Mouse (Mus musculus) heart, postnatal 36 days (tissue): Measurements from ENCODE around the gene 1110008L16Rik. TPM values are rescaled to one million over a fixed set of nuclear protein-coding genes. Genes with fewer than 3 reads are reported as not detected.
"Not testable (repeated sequence)": the region's sequence is repeated elsewhere in the genome, so short reads cannot be mapped to it uniquely, and the experiment has no call there.

Experiments
- DNase-seq, 2 experiments: peaks; one replicate each; pipeline ENCODE4 v3.0.0; 2021 to 2022
- intact Hi-C: fragments of 180-260 bp; cut with DNase I; formaldehyde crosslinking; loops from one replicate; pipeline ENCODE4 v1.15.1; 2025
- total RNA-seq, 2 experiments: library from RNA; stranded (reverse); gene quantifications; 2 replicates each; pipeline ENCODE4 v1.2.3; 2021

Gene 1110008L16Rik
- total RNA-seq: 10 to 100 TPM in 1 of 2 experiments, 1 to 10 TPM in 1; 10.0 to 12.0 TPM

DNA sequence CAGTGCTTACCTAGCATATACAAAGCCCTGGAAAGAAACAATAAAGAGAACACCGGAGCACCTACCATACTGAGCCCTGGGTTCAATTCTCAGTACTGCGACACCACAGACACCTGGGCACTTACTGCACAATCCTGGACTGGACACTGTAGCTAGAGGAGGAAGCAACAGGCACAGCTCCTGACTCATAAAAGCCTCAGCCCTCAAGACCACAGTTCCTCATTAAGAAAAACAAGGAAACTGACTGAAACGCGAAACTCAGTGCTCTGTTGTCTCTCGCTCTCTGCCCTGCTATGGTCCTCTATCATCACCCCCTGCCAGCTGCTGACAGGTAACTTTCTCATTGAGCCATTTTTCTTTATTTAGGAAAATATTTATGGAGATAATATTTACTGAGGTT lies at the start of gene 1110008L16Rik:
1110008L16Rik (plus strand) TSS at position 242 of the 400 bp plus-strand sequence.
- no peak for DNase-seq
- intact Hi-C loops: no loop called here

DNA sequence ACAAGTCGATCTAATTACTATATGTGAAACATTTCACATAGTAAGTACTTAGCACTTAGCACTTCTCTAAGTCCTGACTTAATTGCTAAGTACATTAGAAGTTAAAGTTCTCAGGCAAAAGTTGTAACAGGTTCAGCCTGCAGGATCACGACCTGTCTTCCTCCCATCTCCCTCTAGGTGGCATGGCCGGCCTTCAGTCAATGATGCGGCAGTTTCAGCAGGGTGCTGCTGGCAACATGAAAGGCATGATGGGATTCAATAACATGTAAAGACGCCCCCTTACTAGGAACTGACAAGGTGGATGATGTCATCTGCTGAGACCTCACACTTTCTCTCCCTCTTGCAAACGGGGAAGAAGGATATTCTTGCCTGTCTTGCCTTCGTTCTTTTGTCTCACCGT lies 37.4 kb upstream of the 1110008L16Rik start:
- DNase-seq, intact Hi-C loops: not testable (repeated sequence)

DNA sequence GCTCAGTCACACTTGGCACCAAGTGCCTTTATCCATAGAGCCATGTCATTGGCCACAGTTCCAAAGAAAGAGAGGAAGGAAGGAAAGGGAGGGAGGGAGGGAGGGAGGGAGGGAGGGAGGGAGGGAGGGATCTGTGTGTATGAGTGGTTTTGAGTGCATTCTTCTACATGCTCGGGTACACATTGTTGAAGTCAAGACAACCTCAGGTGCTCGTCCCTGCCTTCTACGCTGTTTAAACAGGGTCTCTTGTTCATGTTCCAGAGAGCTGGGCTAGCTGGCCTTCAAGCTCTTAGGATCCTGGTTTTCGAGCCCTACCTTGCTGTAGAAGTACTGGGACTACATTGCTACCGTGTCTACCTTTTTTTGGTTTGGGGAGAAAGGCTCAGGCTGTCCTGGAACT lies 36.0 kb upstream of the 1110008L16Rik start:
- intact Hi-C loops, DNase-seq: not testable (repeated sequence)

DNA sequence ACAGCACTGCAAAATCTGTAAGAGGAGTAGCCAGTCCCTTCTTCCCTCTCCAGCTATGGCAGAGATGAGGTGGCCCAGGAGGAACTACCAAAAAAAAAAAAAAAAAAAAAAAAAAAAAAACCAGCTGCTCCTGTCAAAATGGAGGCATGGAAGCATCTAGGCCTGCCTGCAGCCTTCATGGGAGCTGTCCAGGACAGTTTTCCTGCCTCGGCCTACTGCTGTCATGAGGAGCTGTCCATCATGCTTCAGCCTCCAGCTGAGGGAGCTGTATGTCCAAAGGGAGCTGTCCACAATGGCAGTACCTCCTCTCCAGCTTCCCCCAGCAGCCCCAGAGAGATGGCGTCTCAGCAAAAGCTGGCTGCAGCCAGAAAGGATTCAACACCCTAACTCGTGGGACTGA lies 27.1 kb upstream of the 1110008L16Rik start:
- no peak for DNase-seq

DNA sequence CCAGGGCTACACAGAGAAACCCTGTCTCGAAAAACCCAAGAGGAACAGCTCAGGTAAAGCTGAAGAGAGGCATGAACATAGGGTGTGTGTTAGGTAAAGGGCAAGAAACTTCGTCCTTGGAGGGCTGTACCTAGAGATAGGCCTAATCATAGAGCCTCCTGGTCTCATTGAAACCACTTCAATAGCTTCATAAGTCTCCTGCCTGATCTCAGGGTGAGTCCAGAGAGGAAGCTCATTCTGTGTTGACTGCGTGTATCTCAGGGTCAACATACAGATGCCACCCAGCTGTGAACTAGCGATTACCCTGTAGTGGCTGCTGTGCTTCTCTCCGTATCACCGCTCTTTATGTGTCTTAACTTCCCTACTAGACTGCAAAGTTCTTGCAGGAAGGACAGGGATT lies 21.8 kb upstream of the 1110008L16Rik start:
- DNase-seq, intact Hi-C loops: not testable (repeated sequence)

More for the DNA sequence above, 27.1 kb upstream of the 1110008L16Rik start:
- intact Hi-C loops: no loop called here

DNA sequence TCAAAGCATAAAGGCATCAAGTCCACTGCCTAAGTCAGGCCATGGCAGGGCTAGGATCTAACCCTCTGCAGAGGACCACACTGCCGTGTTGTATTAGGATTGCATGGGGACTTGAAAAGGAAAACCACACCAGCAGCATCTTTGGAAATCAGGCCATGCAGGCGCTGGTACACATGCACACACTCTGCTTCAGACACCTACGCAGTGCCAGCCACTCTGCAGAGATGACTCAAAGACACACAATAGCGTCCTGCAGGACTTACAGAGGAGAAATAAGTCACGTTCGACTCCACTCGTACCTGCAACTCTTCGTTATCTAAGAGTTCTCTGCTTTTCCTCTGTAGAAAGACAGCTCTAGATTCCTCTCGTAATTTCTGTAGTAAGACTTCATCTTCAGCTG lies 1.3 kb upstream of the 1110008L16Rik start:
- DNase-seq: no peak
- intact Hi-C loops: no loop called here

DNA sequence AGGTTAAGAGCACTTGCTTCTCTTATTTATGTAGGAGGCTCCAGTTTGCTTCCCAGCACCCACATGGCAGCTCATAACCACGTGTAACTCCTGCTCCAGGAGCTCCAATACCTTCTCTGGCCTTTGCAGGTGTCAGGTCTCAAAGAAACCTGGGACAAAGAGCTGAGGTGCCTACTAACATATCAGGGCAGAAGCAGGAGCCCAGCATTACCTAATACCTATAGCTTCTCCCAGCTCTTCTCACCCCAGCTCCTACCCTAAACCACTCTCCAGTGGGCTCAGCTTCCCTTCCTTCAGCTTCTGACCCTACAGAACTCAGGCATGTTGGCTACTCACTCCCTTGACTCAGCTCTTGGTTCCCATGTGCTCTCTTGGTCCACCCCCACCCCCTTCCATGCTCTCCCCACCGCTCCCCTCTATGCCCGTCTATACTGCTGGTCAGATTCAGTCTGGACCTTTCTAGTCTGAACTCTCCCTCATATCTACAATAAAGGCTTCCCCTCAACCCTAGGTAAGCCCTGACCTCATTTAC lies 1.5 kb downstream of the 1110008L16Rik start:
- intact Hi-C loops: loop anchor here (10.0 kb wide), 1 partner anchor 606 kb away; the partner anchor contains the start of gene Eapp
- DNase-seq: no peak

DNA sequence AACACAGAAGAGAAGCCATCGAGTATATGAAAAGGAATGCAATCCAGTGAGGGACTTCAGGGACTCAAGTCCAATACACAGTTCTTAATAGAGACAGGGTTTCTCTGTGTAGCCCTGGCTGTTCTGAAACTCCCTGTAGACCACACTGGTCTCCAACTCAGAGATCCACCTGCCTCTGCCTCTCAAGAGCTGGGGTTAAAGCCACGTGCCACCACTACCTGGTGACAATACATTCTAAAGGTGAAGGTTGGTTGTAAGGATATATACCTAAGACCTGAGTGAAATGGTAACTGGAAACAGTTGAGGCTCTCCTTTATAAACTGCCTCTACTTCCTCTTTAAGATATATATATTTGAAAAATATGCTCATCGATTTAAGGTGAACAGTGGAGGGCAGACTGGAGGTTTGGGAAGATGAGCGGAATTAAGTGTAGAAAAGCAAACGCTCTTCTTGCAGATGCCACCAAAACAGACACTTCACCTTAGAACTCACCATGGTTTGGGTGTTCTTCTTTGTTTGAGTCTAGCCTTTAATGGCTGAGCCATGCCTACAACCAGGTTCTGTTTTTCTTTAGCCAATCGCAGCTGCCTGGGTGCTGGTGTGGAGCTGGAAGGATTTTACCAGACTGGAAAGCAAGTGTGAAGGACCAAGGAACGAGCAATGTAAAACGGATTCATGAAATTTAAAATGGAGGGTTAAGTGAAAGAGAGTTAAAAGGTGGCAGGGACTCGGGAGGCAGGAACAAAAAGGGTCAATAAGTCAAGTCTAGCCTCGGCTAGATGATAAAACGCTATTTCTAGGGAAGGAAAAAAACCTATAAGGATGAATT lies 2.3 kb downstream of the 1110008L16Rik start:
- peak in 1 of 2 experiments; percentile 24 for DNase-seq
- intact Hi-C loops: loop anchor here (10.0 kb wide), 1 partner anchor 607 kb away; the partner anchor contains the start of gene Eapp

DNA sequence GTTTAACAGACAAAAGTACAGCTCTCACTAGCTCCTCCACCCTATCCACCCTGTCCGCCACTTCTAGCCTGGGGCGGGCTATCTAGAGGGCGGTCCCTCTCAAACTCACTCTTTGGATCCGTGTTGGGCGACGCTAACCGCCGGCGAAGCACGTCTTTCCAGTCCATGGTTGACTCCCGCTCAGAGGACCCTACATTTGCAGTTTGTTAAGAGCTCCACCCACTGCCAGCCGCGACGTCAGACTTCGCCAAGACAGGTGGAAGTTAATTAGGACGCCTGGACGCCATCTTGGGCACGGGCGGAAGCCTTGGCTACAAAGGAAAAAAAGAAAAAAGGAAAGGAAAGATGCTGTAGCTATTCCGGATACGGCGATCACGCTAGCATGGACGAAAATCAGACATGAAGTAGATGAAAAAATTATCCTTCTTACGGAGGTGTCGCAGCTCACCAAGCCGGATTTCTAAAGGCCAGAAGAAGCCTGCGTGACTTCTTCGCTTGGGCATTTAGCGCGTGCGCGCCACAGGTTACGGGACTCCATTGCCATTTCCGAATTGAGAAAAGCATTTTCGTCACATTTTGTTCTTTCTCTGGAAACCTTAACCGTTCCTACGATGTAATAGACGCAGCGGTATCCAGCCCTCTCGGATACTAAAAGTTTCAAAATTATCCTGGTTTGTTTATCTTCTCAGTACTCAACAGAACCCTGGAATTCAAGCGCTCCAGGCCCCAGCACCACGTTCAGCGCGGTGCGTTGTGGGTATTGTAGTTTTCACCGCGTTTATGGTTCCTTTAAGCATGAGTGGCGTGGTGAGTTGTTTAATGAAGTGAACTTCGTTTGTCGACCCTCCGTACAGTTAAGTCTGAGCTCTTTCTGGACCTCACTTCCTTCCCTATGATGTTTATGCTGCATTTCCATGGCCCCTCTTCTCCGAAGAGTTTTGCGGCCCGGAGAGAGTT lies 3.4 kb downstream of the 1110008L16Rik start, which contains the start of gene Ppp2r3c:
Ppp2r3c (minus strand) TSS at position 514 of the 957 bp plus-strand sequence.
- intact Hi-C loops: loop anchor here (10.0 kb wide), 1 partner anchor 608 kb away; the partner anchor contains the start of gene Eapp

DNA sequence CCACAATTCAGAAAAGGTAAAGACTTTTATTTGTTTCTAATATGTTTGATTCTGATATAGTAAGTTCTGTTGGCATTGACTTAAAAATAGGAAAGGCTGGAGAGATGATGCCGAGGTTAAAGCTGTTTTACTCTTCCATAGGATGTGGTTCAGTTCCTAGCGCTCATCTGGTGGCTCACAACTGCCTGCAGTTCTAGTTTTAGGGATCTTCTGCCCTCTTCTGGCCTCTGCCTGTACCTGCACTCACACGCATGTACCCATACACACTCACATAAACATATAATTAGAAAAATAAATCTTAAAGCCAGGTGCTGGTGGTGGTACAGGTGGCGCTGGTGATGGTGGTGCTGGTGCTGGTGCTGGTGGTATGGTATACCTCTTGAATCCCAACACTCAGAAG lies 7.0 kb downstream of the 1110008L16Rik start:
- DNase-seq: no peak
- intact Hi-C loops: loop anchor here (10.0 kb wide), 1 partner anchor 612 kb away; the partner anchor contains the start of gene Eapp

More for the DNA sequence above, 3.4 kb downstream of the 1110008L16Rik start, which contains the start of gene Ppp2r3c:
- peak; percentile 90 to 92 for DNase-seq

DNA sequence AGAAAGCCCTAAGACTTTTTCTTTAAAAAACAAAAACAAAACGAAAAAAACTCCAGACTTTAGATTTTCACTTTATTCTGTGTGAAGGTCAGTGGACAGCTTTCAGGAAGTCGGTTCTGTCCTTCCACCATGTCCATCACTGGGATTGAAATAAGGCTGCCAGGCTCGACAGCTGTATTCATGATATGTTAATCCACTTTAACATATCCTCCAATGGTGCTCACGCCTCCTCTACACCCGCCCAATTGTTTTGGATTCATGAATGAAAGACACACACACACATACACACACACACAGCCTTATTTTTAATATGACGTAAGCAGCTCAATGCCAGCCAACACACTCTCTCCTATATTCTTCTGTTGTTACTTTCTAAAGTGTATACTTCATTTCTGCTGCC lies 8.2 kb downstream of the 1110008L16Rik start:
- no peak for DNase-seq
- intact Hi-C loops: loop anchor here (10.0 kb wide), 1 partner anchor 613 kb away; the partner anchor contains the start of gene Eapp

DNA sequence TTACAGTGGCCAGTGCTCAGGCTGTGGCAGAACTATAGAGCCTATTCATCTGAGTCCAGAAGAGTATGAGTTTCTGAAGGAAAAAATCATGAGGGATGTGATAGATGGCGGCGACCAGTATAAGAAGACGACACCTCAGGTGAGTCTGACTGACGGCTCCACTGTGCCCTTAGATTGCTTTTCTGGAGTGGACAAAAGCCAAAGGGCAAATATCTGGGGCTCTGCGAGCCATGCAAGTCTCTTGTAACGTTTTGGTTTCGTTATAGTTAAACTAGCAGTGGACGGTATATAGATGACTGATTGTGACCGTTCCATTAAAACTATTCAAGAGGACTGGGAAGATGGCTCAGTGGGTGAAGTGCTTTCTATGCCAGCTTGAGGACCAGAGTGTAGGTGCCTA lies 9.4 kb downstream of the 1110008L16Rik start:
- intact Hi-C loops: loop anchor here (10.0 kb wide), 1 partner anchor 614 kb away; the partner anchor contains the start of gene Eapp
- no peak for DNase-seq

DNA sequence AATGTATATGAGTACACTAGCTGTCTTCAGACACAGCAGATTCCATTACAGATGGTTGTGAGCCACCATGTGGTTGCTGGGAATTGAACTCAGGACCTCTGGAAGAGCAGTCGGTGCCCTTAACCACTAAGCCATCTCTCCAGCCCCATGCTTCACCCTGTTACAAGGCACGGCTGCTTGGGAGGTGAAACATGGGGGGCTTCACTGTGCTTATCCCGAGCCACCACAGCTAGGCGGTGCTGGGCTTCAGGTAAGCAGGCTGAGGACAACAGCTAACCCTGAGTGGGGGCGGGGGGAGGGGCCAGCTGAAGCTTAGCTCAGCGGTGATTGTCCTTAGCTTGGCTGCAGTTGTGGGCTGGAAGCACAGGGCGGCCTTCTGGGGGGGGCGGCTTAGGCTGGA lies 10.1 kb downstream of the 1110008L16Rik start:
- DNase-seq: no peak
- intact Hi-C loops: loop anchor here (10.0 kb wide), 1 partner anchor 615 kb away; the partner anchor contains the start of gene Eapp

DNA sequence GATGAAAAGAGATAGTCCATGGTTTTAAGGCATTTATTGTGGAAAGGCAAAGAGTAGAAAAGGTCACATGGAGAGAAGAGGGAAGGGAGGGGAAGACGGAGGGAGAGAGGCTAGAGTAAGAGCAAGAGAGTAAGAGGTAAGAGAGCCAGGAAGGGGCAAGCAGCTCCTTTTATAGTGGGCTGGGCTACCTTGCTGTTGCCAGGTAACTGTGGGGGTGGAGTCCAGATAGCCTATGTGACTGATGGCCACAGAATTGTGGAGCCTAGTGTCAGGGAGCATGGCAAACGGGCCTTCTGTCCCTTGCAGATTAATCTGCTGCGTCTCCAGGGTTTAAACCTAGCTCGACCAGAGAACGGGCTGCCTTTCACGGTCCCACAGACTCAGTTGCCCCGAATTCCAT lies 12.5 kb downstream of the 1110008L16Rik start:
- intact Hi-C loops: loop anchor here (5.0 kb wide), 1 partner anchor 520 kb away; no protein-coding TSS in a partner anchor
- no peak for DNase-seq

DNA sequence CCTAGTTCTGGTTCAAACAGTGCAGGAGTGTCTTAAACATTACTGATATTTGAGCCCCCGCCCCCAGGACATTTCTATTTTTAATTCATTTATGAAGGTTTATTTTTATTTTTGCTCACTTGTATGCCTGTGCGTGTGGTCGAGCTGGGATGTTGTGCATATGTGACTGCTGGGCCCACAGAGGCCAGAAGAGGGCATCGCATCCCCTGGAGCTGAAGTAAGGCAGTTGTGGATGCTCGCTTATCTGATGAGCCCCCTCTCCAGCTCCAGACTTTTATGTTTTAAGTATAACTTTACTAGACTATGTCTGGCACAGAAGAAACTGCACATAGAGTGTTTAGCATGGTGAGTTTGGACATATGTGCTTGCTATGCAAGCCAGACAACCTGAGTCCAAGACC lies 14.5 kb downstream of the 1110008L16Rik start:
- DNase-seq: no peak
- intact Hi-C loops: loop anchor here (2.0 to 5.0 kb wide), 2 partner anchors 41 to 518 kb away; no protein-coding TSS in a partner anchor

DNA sequence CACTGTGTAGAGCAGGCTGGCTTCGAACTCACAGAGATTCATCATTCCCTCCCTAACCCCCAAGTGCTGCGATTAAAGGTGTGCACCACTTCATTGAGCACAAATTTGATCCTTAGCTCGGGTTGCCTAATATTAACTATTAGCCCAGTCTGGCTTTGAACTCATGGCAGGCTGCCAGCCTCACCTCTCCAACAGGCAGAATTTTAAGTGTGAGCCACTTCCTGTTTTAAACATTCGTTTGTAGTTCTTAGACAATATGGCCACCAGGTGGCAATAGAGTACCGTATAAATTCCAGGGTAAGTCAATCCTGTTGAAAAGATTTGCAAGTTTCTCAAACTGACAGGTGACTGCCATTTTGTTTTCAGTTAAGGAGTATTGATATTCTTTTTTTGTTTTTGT lies 15.8 kb downstream of the 1110008L16Rik start:
- peak; percentile 73 to 74 for DNase-seq
- intact Hi-C loops: loop anchor here (1.0 to 2.0 kb wide), 2 partner anchors 40 to 184 kb away; no protein-coding TSS in a partner anchor

DNA sequence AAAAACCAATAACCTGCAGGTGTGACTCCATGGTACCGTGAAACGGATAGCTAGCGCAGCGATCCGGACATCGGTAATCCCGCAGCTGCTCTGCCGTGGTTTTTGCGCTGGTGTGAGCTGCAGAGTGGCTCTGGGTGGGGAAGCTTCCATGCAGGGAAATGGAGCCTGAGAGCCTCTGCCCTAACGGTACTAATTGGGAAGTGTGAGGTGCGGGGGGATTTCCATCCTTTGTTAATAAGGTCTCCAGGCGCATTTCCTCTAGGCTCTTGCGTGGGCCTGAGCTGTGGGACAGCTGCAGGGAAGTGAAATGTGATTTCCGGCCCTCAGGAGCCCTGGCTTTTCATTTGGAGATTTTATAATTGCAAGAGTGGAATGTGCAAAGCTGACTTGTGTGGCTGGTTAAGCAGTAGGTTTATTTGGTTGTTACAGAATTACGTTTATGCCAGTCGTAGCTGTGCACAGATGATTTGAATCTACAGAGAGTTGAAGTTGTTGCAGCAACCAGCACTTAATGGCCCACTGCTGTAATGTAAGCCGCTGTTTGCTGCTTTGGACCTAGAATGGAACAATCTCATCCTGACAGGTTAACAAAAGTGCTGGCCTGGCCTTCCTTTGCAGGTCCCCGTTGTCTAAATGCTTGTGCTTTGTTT lies 22.4 kb downstream of the 1110008L16Rik start:
- DNase-seq: peak; percentile 24 to 32
- intact Hi-C loops: no loop called here

DNA sequence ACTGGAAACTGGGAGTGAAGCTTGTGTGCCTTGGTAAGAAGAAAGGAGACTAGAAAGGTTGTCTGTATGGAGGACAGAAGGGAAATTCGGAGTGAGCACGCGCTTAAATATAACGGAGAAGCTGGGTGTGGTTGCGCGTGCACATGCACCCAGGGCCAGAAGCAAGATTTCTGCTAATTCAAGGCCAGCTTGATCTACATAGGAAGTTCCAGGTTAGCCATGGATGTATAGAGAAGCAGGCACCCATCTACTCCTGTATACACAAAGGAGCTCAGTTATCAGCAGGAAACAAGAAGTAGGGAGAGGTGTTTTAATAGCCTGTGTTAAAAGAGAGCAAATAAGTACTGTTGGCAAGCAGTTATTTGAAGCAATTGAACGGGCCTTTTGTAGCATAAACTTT lies 26.3 kb downstream of the 1110008L16Rik start:
- no peak for DNase-seq
- intact Hi-C loops: no loop called here

DNA sequence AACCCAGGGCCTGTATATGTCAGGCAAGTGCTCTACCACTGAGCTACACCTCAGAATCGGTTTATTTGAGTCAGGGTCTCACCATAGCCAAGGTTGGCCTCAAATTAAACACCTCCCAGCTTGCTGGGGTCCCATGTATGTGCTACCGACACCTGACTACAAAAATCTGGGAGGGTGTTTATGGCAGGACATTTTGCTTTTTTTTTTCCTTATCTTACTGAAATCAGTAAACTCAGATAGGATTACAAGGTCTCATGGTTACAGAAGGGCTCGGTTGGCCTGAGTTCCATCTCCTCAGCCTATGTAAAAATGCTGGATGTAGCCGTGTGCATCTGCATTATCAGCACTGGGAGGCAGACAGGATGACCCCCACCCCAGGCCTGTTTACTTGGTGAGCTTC lies 29.4 kb downstream of the 1110008L16Rik start:
- intact Hi-C loops: no loop called here
- DNase-seq: no peak
